11 mouse cellular contexts compared by ENCODE assay signal in the genomic region with DNA sequence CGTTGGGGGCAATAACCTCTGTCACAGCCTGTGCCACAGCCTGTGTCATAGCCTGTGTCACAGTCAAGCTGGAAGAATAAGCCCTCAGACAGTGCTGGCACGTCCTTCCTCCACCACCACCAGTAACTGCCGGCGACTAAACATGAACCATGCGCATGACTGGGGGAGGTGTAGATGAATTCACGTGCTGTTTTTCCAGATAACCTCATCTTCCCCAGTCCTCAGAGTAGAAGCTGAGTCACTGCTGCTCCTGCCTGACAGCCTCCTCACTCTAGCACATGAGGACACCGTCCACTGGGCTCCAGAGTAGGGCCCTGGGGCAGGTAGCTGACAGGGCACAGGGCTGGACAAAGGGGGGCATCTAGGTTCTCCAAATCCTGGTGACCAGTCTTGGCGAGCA. TPM values are rescaled to one million over a fixed set of nuclear protein-coding genes. Genes with fewer than 3 reads are reported as not detected.
DNase-seq lines count a peak whose midpoint lies in the region; ATAC-seq and TF ChIP-seq lines count a peak whose summit lies in the region.
"Had no signal": no experiment of that assay in that cellular context is flagged by ENCODE, and none has a peak within 500 bp of the region (broad histone marks: within the 10 kb centered on the region; RNA-seq: fewer than 3 reads in every experiment).

No protein-coding gene starts in this region.

- no peak overlapping the region for H3K4me2 ChIP-seq in intestine, embryonic 15.5 days (replicated peaks)
- no peak overlapping the region for H3K4me2 ChIP-seq in intestine, postnatal 0 days (replicated peaks; ENCODE audit: low read depth)
- H3K4me2 ChIP-seq: neural tube, embryonic 15.5 days had no signal

- TF ChIP-seq POLR2A in MEL (IDR thresholded peaks at IDR 0.05; ENCODE audit: control insufficient read depth in 1 of 2, insufficient read depth in 1 of 2, low read depth in 1 of 2, low read length in 2 of 2, poor library complexity in 1 of 2), result no peak

- ATAC-seq in intestine, embryonic 15.5 days, result peak; percentile 29; the same call in 1 of the 2 replicates
- no peak; the same call in 1 of the 2 replicates for ATAC-seq in intestine, postnatal 0 days
- ATAC-seq in common myeloid progenitor, adult 5-6 weeks (replicated peaks; ENCODE audit: low read depth, poor library complexity, severe bottlenecking), result peak; percentile 87
- ATAC-seq: intestine, embryonic 16.5 days had no signal

- TF ChIP-seq EP300 in MEL (IDR thresholded peaks at IDR 0.05; ENCODE audit: low read depth in 1 of 2, low read length in 2 of 2), result peak in 1 of 2 experiments; percentile 72; a peak in 2 of 4 replicates

- no peaks in the 10 kb centered on the region for H3K27me3 ChIP-seq in intestine, embryonic 15.5 days (replicated peaks)
- no peaks in the 10 kb centered on the region for H3K27me3 ChIP-seq in intestine, postnatal 0 days (replicated peaks; ENCODE audit: control insufficient read depth, insufficient read depth, low read length)
- no peaks in the 10 kb centered on the region for H3K27me3 ChIP-seq in MEL (ENCODE audit: control insufficient read depth in 1 of 2, insufficient read depth in 2 of 2, low read length in 2 of 2)
- H3K27me3 ChIP-seq: neural tube, embryonic 15.5 days had no signal

- no peak for TF ChIP-seq CTCF in intestine, postnatal 0 days (IDR thresholded peaks at IDR 0.05; ENCODE audit: low read depth)
- TF ChIP-seq CTCF in MEL (IDR thresholded peaks at IDR 0.05 in 2 of 3, conservative IDR thresholded peaks at IDR 0.05 in 1 of 3; ENCODE audit: control insufficient read depth in 1 of 3, insufficient read depth in 1 of 3, low read depth in 2 of 3, low read length in 3 of 3, poor library complexity in 1 of 3, severe bottlenecking in 1 of 3), result no peak
- TF ChIP-seq CTCF in layer of hippocampus, adult 2 months (conservative IDR thresholded peaks at IDR 0.05), result no peak

- no peak overlapping the region for H3K9ac ChIP-seq in intestine, embryonic 15.5 days
- H3K9ac ChIP-seq in intestine, postnatal 0 days (ENCODE audit: low read depth, low read length), result no peak overlapping the region
- peak overlapping the region; percentile 21 for H3K9ac ChIP-seq in MEL (ENCODE audit: control insufficient read depth, low read depth, low read length, poor library complexity, severe bottlenecking)
- H3K9ac ChIP-seq: neural tube, embryonic 15.5 days had no signal

- no peaks in the 10 kb centered on the region for H3K9me3 ChIP-seq in intestine, embryonic 15.5 days
- H3K9me3 ChIP-seq in intestine, postnatal 0 days (ENCODE audit: control insufficient read depth), result no peaks in the 10 kb centered on the region
- no peaks in the 10 kb centered on the region for H3K9me3 ChIP-seq in MEL (replicated peaks; ENCODE audit: insufficient read depth, low read length)
- H3K9me3 ChIP-seq: neural tube, embryonic 15.5 days had no signal

- WGBS in intestine, embryonic 15.5 days, result 77% methylated on average over 8 of the region's 8 CpGs
- 74% methylated on average over 8 of the region's 8 CpGs for WGBS in intestine, postnatal 0 days
- 28% methylated on average over 8 of the region's 8 CpGs for WGBS in macrophage (ENCODE audit: missing documents)

- no peak overlapping the region for H3K4me3 ChIP-seq in intestine, embryonic 15.5 days (replicated peaks)
- no peak overlapping the region for H3K4me3 ChIP-seq in intestine, postnatal 0 days (ENCODE audit: low read depth, low read length)
- H3K4me3 ChIP-seq in MEL (ENCODE audit: control insufficient read depth in 1 of 2, insufficient read depth in 1 of 2, low read depth in 2 of 2, low read length in 2 of 2), result no peak overlapping the region
- H3K4me3 ChIP-seq in macrophage (ENCODE audit: inconsistent target), result no peak overlapping the region
- no peak overlapping the region for H3K4me3 ChIP-seq in layer of hippocampus, adult 2 months
- H3K4me3 ChIP-seq: neural tube, embryonic 15.5 days had no signal

- no peaks in the 10 kb centered on the region for H3K4me1 ChIP-seq in intestine, embryonic 15.5 days (replicated peaks)
- H3K4me1 ChIP-seq in intestine, postnatal 0 days (replicated peaks; ENCODE audit: control insufficient read depth, insufficient read depth, low read length), result no peaks in the 10 kb centered on the region
- H3K4me1 ChIP-seq in MEL (ENCODE audit: control insufficient read depth in 1 of 2, insufficient read depth in 2 of 2, low read length in 2 of 2), result peaks cover 7 to 15% of the 10 kb centered on the region in 2 experiments
- H3K4me1 ChIP-seq: neural tube, embryonic 15.5 days had no signal

- no peak for TF ChIP-seq RAD21 in MEL (IDR thresholded peaks at IDR 0.05; ENCODE audit: low read depth, low read length)

- H3K36me3 ChIP-seq in intestine, embryonic 15.5 days, result no peaks in the 10 kb centered on the region
- H3K36me3 ChIP-seq in intestine, postnatal 0 days (ENCODE audit: control insufficient read depth, insufficient read depth), result peaks cover 16% of the 10 kb centered on the region; the same call in 1 of the 2 replicates
- H3K36me3 ChIP-seq in MEL (ENCODE audit: control insufficient read depth in 1 of 2, insufficient read depth in 2 of 2, low read length in 2 of 2), result peaks cover 0 to 10% of the 10 kb centered on the region in 2 experiments; a peak in 2 of 4 replicates
- peaks cover 88% of the 10 kb centered on the region for H3K36me3 ChIP-seq in macrophage (ENCODE audit: inconsistent target)
- H3K36me3 ChIP-seq: neural tube, embryonic 15.5 days had no signal

- H3K79me2 ChIP-seq in MEL (ENCODE audit: control insufficient read depth, insufficient read depth, low read length, poor library complexity), result no peaks in the 10 kb centered on the region
- peaks cover 96% of the 10 kb centered on the region for H3K79me2 ChIP-seq in macrophage (ENCODE audit: inconsistent target)

- no peak overlapping the region for H3K27ac ChIP-seq in intestine, embryonic 15.5 days
- H3K27ac ChIP-seq in intestine, postnatal 0 days (ENCODE audit: low read depth, low read length), result no peak overlapping the region
- H3K27ac ChIP-seq in MEL (ENCODE audit: control insufficient read depth, low read depth, low read length), result peak overlapping the region; percentile 65
- peak overlapping the region; percentile 82 for H3K27ac ChIP-seq in macrophage
- no peak overlapping the region for H3K27ac ChIP-seq in layer of hippocampus, adult 2 months
- H3K27ac ChIP-seq: neural tube, embryonic 15.5 days had no signal

- DNase-seq in MEL (ENCODE audit: low read depth, low spot score), result peak; percentile 80
- DNase-seq in urinary bladder, postnatal 25 days (ENCODE audit: low spot score), result no peak
- no peak for DNase-seq in lung, postnatal 36 days
- no peak for DNase-seq in layer of hippocampus, adult 2 months (ENCODE audit: low spot score in 2 of 2)
- DNase-seq: gastrocnemius, postnatal 14 days had no signal

TF ChIP-seq in MEL, 35 proteins besides CTCF, POLR2A, EP300 and RAD21 (continues in another document):
- TF ChIP-seq E2F4 (IDR thresholded peaks at IDR 0.05; ENCODE audit: borderline replicate concordance, low read depth, low read length) (no peak), MYC (IDR thresholded peaks at IDR 0.05; ENCODE audit: low read depth, low read length) (peak; percentile 94), NRF1 (IDR thresholded peaks at IDR 0.05; ENCODE audit: insufficient read depth, low read depth, low read length, poor library complexity, severe bottlenecking) (no peak), SIN3A (IDR thresholded peaks at IDR 0.05; ENCODE audit: low read length) (peak; percentile 58; the same call in 1 of the 2 replicates), TAL1 (IDR thresholded peaks at IDR 0.05; ENCODE audit: low read length) (peak; percentile 49), NELFE (IDR thresholded peaks at IDR 0.05; ENCODE audit: low read depth, low read length) (no peak), ZKSCAN1 (IDR thresholded peaks at IDR 0.05; ENCODE audit: low read depth, low read length) (no peak), MAZ (IDR thresholded peaks at IDR 0.05; ENCODE audit: low read depth, low read length) (no peak), HCFC1 (IDR thresholded peaks at IDR 0.05; ENCODE audit: low read depth, low read length) (no peak), USF1 (IDR thresholded peaks at IDR 0.05; ENCODE audit: low read depth, low read length) (peak; percentile 54; the same call in 1 of the 2 replicates), JUND (IDR thresholded peaks at IDR 0.05; ENCODE audit: low read depth, low read length) (no peak), ELF1 (IDR thresholded peaks at IDR 0.05; ENCODE audit: low read depth, low read length) (no peak), BHLHE40 (IDR thresholded peaks at IDR 0.05; ENCODE audit: borderline replicate concordance, low read depth, low read length) (peak; percentile 98), MYB (IDR thresholded peaks at IDR 0.05; ENCODE audit: low read depth, low read length) (no peak)

RNA-seq across cellular contexts. Expression of a gene that starts 24.6 kb away (rescaled TPM):
- 5.3 and 5.9 TPM in 2 replicates for polyA plus RNA-seq in intestine, embryonic 15.5 days (2015; fragmentation: Nextera tagmentation; extraction: Ambion mirVana)
- 2.8 and 2.9 TPM in 2 replicates for polyA plus RNA-seq in intestine, postnatal 0 days (2015; fragmentation: Nextera tagmentation; extraction: Ambion mirVana)
- total RNA-seq in MEL (2012; rRNA removed), result 0.33 and 0.58 TPM in 2 replicates
- polyA plus RNA-seq in MEL (2012; ENCODE audit: insufficient read depth in 1 of 2, insufficient read length in 2 of 2, low read depth in 1 of 2, low replicate concordance in 2 of 2, missing spikeins in 1 of 2), result 1 to 10 TPM in 1 of 2 experiments, not detected in 1; 1.2 TPM
- 17.1 and 20.1 TPM in 2 replicates for total RNA-seq in common myeloid progenitor, adult 5-6 weeks (2017)
- 100 to 1,000 TPM; 113 to 961 (median 353) TPM for total RNA-seq in macrophage (2018; cell fraction: chromatin; rRNA removed)
- 1,000 to 10,000 TPM in 2 of 26 experiments, 100 to 1,000 TPM in 24; 241 to 1,186 (median 606) TPM for total RNA-seq in macrophage (2018; cell fraction: cytosol; rRNA removed)
- total RNA-seq in macrophage (2018; cell fraction: nucleus; rRNA removed), result 1,000 to 10,000 TPM in 7 of 26 experiments, 100 to 1,000 TPM in 19; 164 to 1,820 (median 786) TPM
- polyA plus RNA-seq in macrophage (2018), result 132 to 265 TPM (median 207 TPM) in 3 replicates
- 1 to 10 TPM; 2.7 TPM for total RNA-seq in layer of hippocampus, adult 2 months (2021)

RNA-seq across cellular contexts. Expression of a gene that starts 27.3 kb away (rescaled TPM):
- polyA plus RNA-seq in intestine, embryonic 15.5 days (2015; fragmentation: Nextera tagmentation; extraction: Ambion mirVana), result 10.1 and 10.2 TPM in 2 replicates
- 14.8 and 18.2 TPM in 2 replicates for polyA plus RNA-seq in intestine, postnatal 0 days (2015; fragmentation: Nextera tagmentation; extraction: Ambion mirVana)
- total RNA-seq in MEL (2012; rRNA removed), result 8.9 and 10.0 TPM in 2 replicates
- polyA plus RNA-seq in MEL (2012; ENCODE audit: insufficient read depth in 1 of 2, insufficient read length in 2 of 2, low read depth in 1 of 2, low replicate concordance in 2 of 2, missing spikeins in 1 of 2) (10 to 100 TPM; 13.2 to 14.5 TPM), macrophage (2018) (28.8 to 76.6 TPM (median 37.9 TPM) in 3 replicates)
- total RNA-seq in common myeloid progenitor, adult 5-6 weeks (2017), result 26.6 and 41.7 TPM in 2 replicates
- 100 to 1,000 TPM; 195 to 794 (median 326) TPM for total RNA-seq in macrophage (2018; cell fraction: chromatin; rRNA removed)
- total RNA-seq in macrophage (2018; cell fraction: cytosol; rRNA removed), result 10 to 100 TPM; 22.8 to 49.5 (median 35.7) TPM
- 100 to 1,000 TPM in 16 of 26 experiments, 10 to 100 TPM in 10; 78.6 to 356 (median 119) TPM for total RNA-seq in macrophage (2018; cell fraction: nucleus; rRNA removed)
- total RNA-seq in layer of hippocampus, adult 2 months (2021), result 10 to 100 TPM; 69.1 to 75.6 TPM

Comparison
In these comparisons a context has a peak if more than half of its experiments do, and no peak if none do; other contexts are left out.
1. H3K27ac ChIP-seq: peak in MEL (single experiment) and macrophage (single experiment); none in intestine, embryonic 15.5 days (single experiment), intestine, postnatal 0 days (single experiment) and layer of hippocampus, adult 2 months (single experiment).